Mouse (Mus musculus) lung, adult 2 months (tissue): Measurements from ENCODE around the gene Rragc. TPM values are rescaled to one million over a fixed set of nuclear protein-coding genes. Genes with fewer than 3 reads are reported as not detected.
A peak's percentile ranks its signal among the peaks of the same experiment; 100 is the strongest.

Experiments
- DNase-seq: peaks from one replicate; pipeline ENCODE4 v3.0.0; 2022
- H3K4me1 ChIP-seq: fragments of 200-500 bp; 2 replicates; pipeline ENCODE4 v1.6.1; 2011; ENCODE audit warnings: low read length; ENCODE audit not compliant: control insufficient read depth, insufficient read depth
- H3K4me3 ChIP-seq: fragments of 200-500 bp; replicated peaks from 2 replicates; pipeline ENCODE3; 2011; ENCODE audit warnings: low read depth, mild to moderate bottlenecking, control low read depth, low read length; ENCODE audit errors: extremely low read depth
- CTCF ChIP-seq: fragments of 200-500 bp; IDR thresholded peaks from 2 replicates; pipeline ENCODE4 v1.5.1; 2011; ENCODE audit warnings: mild to moderate bottlenecking, low read length, control low read depth; ENCODE audit not compliant: insufficient read depth
- POLR2A ChIP-seq: fragments of 200-500 bp; IDR thresholded peaks from 2 replicates; pipeline ENCODE4 v1.6.1; 2011; ENCODE audit warnings: low read depth, mild to moderate bottlenecking, control low read depth, low read length, borderline replicate concordance; ENCODE audit errors: extremely low read depth
- WGBS: fragments of 180-500 bp; shearing (Covaris S2); methylation state at CpG from one replicate; pipeline ENCODE4 v1.1.7; 2018; 5-methylcytosine and 5-hydroxymethylcytosine counted together
- polyA plus RNA-seq: library from polyadenylated mRNA; depleted of rRNA; stranded (reverse); fragments of >200 nt; gene quantifications from 2 replicates; pipeline ENCODE4 v1.2.3, GENCODE M21; 2012; rRNA removed

Gene Rragc
- polyA plus RNA-seq, 1 experiment: 49.6 TPM

DNA sequence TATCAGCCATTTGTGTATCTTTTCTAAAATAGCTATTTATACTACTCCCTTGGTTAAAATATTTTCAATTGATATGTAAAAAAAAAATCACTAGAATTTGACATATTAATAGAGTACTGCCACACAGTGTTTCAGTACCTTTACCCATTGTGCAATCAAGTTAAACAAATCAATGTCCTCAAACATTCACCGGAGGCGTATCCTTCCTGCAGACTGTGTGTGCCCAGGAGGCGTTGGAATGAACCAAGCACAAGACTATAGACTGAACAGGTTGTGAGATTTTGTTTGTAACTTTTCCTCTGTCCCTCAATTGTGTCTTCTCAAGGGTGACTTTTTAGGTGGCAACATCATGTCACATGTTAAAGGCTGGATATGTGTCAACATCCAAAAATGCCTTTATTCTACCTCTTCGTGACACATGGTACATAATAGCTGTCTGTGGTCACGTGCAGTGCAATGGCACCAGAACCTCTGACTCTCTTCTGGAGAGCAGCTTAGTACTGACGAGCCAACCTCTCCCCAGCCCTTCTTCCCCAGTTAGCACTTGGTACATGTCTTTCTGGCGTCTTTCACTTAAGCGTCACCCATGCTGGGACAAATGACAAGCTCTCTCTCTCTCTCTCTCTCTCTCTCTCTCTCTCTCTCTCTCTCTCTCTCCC, 51.5 kb downstream of the Rragc start:
- Histone ChIP-seq H3K4me3 (no peak overlapping the region), H3K4me1 (no peaks in the 10 kb centered on the region)
- no peak for DNase-seq
- 65% methylated on average over 8 of the region's 8 CpGs for WGBS
- TF ChIP-seq CTCF (no peak), POLR2A (no peak)

DNA sequence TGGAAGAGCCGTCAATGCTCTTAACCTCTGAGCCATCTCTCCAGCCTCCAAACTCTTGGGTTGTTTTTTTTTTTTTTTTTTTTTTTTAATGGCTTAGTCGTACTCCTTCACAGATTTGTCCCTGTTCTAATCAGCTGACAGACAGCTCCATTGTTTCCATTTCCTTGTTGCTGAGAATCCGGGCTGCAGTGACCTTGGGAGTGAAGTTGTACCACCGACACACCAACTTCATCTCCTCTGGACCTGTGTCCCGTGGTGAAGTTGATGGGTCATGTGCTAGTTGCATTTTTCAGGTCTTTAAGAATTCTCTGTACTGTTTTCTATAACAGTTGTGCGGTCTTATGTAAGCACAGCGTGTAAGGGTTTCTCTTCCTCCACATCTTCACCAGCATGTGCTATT, 52.2 kb downstream of the Rragc start:
- Histone ChIP-seq H3K4me3 (no peak overlapping the region), H3K4me1 (no peaks in the 10 kb centered on the region)
- no peak for TF ChIP-seq CTCF
- no peak for TF ChIP-seq POLR2A
- DNase-seq: no peak
- WGBS: 50% methylated on average over 7 of the region's 7 CpGs

DNA sequence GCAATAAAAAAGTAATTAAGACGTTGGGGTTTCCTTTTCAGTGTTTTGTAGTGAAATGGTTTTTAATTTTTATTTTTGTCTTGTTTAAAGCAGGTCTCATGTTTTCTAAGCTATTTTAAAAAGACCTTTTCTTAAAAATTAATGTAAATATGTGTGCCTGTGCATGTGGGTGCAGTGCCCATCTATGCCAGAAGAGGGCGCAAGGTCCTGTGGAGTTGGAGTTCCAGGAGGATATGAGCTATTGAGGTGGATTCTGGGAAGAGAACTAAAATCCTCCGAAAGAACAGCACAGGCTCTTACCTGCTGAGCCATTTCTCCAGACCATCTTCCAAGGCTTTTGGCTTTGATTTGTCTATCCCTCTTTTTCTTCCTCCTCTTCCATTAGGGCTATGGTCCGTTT, 53.8 kb downstream of the Rragc start:
- WGBS: 74% methylated on average over 4 of the region's 4 CpGs
- TF ChIP-seq CTCF (0 out of 2 replicates have a peak, but pooled peaks have one; percentile 23), POLR2A (no peak)
- no peaks in the 10 kb centered on the region for H3K4me1 ChIP-seq
- no peak overlapping the region for H3K4me3 ChIP-seq
- DNase-seq: no peak

DNA sequence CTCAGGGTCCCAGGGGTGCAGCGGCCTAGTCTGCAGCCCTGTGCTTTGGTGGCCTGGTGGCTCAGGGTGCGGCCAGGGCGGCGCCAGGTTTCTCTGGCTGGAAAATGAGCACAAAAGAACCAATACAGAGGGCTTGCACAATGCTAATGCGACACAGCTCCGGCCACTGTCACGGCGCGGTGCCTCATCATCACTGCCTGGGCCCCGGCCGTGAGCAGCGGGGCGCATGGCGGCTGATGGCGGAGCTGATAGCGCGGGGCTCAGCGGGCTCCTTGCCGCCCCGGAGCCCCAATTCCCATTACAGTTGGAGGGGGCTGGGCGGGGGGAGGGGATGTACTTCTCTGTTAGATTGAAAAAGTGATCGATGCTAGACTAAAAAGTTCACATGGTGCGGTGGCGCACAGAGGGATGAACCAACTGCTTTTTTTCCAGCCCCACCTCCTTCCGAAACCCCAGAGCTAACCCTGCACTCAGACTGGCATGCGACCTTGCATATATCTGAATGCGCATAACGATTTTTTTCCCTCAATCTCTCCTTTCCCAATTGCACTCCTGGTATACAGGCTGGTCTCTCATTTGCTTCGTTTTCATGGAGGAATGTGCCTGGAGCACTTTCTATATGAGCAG, 55.3 kb downstream of the Rragc start:
- no peak overlapping the region for H3K4me3 ChIP-seq
- no peak for DNase-seq
- no peaks in the 10 kb centered on the region for H3K4me1 ChIP-seq
- TF ChIP-seq CTCF (no peak), POLR2A (no peak)
- 13% methylated on average over 29 of the region's 29 CpGs for WGBS

DNA sequence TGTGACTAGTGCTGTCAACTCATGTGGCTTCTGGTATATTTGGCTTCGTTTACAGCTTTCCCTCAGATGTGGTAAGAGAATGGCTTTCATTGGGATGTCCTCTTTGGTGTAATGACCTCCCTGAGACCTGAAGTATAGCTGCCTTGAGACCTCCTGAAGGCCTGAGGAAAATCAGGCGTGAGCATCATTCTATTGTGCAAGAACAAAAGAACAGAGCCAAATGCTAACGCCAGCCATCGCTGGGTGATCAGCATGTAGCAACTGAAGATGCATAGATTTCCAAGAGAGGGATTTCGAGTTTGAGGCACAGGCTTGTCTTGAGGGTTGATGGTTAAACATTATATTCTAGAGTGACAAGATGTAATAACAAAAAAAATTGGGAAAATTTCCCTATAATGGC, 64.9 kb downstream of the Rragc start:
- TF ChIP-seq POLR2A (no peak), CTCF (no peak)
- DNase-seq: no peak
- WGBS: 62% methylated on average over 5 of the region's 5 CpGs
- Histone ChIP-seq H3K4me1 (no peaks in the 10 kb centered on the region), H3K4me3 (no peak overlapping the region)

Other genes starting within 250 kb of the Rragc start
- 216 and 249 TPM in 2 replicates for gene Macf1, start 233.1 kb upstream of the Rragc start, polyA plus RNA-seq
- 24.3 and 54.2 TPM in 2 replicates for gene Ndufs5, start 199.2 kb upstream of the Rragc start, polyA plus RNA-seq
- 23.6 and 27.8 TPM in 2 replicates for gene Akirin1, start 167.1 kb upstream of the Rragc start, polyA plus RNA-seq
- 0.29 and 0.66 TPM in 2 replicates for gene Rhbdl2, start 129.6 kb upstream of the Rragc start, polyA plus RNA-seq
- gene 4933427I04Rik, start 57.8 kb upstream of the Rragc start, polyA plus RNA-seq: not detected in 2 replicates
- 10.7 and 15.7 TPM in 2 replicates for gene Mycbp, start 12.6 kb upstream of the Rragc start, polyA plus RNA-seq
- not detected in 2 replicates for gene 4930535I16Rik, start 576 bp downstream of the Rragc start, polyA plus RNA-seq